Mouse (Mus musculus): ENCODE data around the gene Fbxo36. TPM values are rescaled to one million over a fixed set of nuclear protein-coding genes. Genes with fewer than 3 reads are reported as not detected.

Gene Fbxo36
- polyA plus RNA-seq, 1 experiment from 2014 or later = 10.4 TPM

DNA sequence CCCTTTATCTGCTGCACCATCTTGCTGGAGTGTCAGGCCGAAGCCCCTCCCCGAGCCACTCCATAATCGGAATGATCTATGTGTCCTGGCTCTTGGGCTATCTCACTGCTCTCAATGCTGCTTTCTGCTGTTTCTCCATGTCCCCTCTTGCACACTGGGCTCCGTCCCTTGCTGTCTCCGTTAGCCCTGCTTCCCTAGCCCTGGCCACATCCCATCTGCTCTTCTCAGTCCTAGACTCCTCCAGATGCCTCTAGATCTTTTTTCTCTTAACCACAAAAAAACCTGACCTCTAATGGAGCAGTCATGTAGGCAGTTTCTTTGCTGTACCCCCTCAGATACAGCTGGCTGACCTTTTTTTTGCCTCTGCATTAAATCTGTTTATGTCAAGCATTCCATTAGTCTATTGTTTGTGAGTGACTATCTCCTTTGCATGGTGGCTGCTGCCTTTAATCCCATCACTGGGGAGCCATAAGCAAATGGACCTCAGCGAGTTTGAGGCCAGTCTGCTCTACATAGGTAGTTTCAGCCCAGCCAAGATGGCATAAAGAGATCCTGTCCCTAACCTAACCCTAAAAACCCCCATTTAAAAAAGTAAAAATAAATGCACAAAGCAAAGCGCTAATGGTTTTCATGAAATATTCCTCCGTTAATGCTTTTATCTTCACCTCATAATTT, 49.8 kb downstream of the Fbxo36 start:
- DNase-seq (ENCODE audit: low spot score) = no peak

DNA sequence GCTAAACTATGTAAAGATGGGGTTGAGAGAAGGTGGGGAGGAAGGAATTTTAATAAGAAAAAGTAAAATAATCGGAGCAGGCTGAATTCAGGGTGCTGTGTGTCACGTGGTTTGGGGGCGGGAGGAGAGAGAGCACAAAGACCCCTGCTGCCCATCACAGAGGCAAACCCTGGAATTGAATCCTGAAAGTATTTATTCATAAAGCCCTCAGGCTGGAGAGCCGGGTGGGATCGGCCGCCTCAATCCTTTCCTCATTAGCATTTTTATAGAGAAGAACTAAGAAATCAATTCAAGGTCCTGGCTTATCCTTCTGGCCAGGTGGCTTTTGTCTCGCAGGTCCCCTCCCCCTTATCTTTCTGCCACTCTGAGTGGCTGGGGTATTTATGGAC, 50.4 kb downstream of the Fbxo36 start:
- DNase-seq (ENCODE audit: low spot score) = no peak

DNA sequence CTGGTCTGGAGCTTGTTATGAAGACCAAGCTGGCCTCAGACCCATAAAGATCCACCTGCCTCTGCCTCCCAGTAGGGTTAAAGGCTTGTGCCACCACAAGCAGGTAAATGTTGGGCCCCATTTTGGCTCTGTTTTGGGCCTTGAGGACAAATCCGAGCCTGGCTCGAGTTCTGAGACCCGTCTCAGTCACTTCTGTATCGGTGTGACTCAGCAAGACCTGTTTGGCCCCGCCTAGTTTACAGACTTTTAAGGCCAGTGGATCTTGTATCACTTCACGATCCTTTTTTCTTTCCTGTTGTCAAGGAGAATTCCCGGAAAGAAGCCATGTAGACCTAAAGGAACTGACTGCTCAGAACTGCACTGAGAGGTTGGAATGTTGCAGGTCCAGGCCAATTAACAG, 50.9 kb downstream of the Fbxo36 start:
- DNase-seq (ENCODE audit: low spot score) = no peak

- no peak for DNase-seq (ENCODE audit: low spot score)
These were observed 52.1 kb downstream of the Fbxo36 start for GRCm38 (mm10) chr1:84891746-84892145.

DNA sequence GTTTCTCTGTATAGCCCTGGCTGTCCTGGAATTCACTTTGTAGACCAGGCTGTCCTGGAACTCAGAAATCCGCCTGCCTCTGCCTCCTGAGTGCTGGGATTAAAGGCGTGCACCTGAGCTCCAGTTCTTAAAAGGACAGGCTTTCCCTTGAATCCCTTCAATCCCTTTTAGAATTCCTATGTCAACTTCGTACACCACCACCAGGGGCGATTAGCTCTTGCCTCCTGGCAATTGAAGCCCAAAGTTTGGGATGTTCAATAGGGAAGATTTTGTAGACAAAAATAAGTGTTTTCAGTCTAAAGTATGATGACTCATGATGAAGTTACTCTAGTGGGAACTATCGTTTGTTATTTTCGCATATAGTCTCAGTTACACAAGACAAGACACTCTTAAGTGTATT, 57.7 kb downstream of the Fbxo36 start:
- no peak for DNase-seq (ENCODE audit: low spot score)

DNA sequence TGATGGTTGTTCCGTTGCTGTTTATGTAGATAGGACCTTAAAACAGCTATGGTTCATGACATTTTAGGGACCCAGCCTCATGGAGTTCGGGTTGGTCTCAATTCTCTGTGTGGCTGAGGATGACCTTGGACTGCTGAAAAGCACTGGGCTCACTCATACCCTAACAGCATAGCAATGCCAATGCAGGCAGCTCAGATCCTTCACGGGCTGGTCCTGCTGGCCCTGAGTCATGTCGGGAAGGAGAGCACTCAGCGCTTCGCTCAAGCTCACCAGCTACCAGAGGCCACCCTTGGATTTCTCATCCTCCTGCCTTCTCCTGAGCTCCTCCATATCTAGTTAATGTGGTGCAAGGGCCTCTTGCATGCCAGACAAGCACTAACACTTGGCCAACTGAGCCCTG, 59.5 kb downstream of the Fbxo36 start:
- no peak for DNase-seq (ENCODE audit: low spot score)

- no peak for DNase-seq (ENCODE audit: low spot score)
These were observed 64.8 kb downstream of the Fbxo36 start for GRCm38 (mm10) chr1:84904467-84904866.

GRCm38 (mm10) chr1:84910177-84910804, 70.7 kb downstream of the Fbxo36 start:
- DNase-seq (ENCODE audit: low spot score) = no peak

DNA sequence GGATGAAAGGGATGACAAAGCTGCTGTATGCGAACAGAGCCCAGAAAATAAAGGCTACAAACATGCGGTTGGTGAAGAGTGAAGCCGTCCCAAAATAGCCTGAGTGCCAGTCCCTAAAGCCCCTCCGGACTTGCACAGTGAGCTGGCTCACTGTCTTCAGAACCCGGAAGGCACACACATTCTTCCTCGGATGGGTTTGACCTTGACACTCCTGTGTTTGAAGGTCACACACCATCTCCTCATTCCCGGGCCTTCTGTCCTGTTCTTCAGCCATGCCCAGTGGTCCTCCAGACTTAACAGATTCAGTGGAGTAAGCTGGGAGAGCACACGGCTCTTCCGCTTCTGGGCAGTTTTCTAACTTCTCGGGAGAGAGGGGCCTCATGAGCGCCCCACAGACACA, 72.9 kb downstream of the Fbxo36 start:
- DNase-seq (ENCODE audit: low spot score) = no peak

DNA sequence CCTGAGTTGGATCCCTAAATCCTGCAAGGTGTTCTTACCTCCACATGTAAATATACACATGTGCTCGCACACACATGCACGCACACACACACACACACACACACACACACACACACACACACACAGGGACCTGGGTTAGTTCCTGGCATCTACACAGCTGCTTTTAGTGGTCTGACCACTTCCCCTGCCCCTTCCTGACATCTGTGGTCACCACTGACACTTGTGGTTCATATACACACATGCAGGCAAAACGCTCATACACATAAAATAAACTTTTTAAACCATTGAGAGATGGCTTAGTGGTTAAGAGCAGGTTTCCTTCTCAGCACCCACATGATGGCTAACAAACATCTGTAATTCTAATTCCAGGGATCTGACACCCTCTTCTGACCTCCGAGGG, 75.4 kb downstream of the Fbxo36 start:
- no peak for DNase-seq (ENCODE audit: low spot score)

- DNase-seq (ENCODE audit: low spot score) = no peak
These were observed 79.2 kb downstream of the Fbxo36 start for GRCm38 (mm10) chr1:84918865-84919264.

- no peak for DNase-seq (ENCODE audit: low spot score)
These were observed 83.8 kb downstream of the Fbxo36 start for GRCm38 (mm10) chr1:84923432-84923831.

- no peak for DNase-seq (ENCODE audit: low spot score)
These were observed 84.5 kb downstream of the Fbxo36 start for GRCm38 (mm10) chr1:84924134-84924533.

- no peak for DNase-seq (ENCODE audit: low spot score)
These were observed 86.0 kb downstream of the Fbxo36 start for GRCm38 (mm10) chr1:84925599-84925998.

DNA sequence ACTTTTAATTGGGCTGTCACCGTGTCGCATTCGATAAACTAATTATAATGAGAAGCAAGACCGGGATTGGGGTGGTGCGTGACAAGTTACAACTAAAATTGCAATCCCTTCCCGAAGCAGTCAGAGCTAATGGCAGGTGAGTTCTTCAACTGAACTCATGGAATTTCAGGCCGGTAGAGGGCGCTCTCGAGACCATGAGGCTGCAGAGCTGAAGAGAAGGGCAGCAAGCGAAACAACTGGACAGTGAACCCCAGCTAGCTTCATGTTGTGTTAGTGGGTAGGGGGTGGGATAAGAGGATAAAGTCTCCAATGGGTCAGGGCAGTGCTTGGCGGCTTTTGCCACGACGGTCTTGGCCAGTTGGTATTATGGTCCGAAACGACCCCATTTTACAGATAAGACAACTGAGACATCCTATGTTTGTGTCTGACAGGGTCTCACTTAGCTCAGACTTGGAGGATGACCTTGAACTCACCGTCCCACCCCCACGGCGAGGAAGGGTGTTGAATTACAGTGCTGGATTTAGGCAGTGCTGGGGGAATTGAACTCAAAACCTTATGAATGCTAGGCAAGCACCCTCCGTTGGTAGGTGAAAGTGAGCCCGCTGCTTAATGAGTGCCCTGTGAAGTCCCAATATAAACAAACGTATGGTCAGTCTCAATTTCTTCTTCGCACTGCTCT, 94.0 kb downstream of the Fbxo36 start:
- DNase-seq (ENCODE audit: low spot score) = peak; percentile 37

- no peak for DNase-seq (ENCODE audit: low spot score)
These were observed 94.5 kb downstream of the Fbxo36 start for GRCm38 (mm10) chr1:84934151-84934502.

- DNase-seq (ENCODE audit: low spot score) = no peak
These were observed 95.1 kb downstream of the Fbxo36 start, which contains the start of gene Slc16a14 for GRCm38 (mm10) chr1:84934503-84935333. Slc16a14 (minus strand) TSS chr1:84935134.

DNA sequence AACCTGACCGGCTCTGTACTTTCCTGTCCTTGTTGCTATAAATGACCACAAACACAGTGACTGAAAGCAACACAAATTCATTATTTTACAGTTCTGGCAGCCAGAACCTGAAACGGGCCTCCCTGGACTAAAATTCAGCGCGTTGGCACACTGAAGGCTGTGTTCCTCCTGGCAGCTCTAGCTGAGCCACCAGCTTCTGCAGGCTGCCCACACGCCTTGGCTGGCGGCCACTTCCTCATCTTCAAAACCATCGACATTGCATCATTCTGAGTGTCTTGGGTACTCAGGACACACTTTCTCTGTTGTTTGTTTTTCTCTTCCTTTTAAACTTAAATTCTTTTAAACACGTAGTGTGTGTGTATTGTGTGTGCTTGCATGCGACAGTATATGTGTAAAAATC, 96.0 kb downstream of the Fbxo36 start:
- DNase-seq (ENCODE audit: low spot score) = no peak

DNA sequence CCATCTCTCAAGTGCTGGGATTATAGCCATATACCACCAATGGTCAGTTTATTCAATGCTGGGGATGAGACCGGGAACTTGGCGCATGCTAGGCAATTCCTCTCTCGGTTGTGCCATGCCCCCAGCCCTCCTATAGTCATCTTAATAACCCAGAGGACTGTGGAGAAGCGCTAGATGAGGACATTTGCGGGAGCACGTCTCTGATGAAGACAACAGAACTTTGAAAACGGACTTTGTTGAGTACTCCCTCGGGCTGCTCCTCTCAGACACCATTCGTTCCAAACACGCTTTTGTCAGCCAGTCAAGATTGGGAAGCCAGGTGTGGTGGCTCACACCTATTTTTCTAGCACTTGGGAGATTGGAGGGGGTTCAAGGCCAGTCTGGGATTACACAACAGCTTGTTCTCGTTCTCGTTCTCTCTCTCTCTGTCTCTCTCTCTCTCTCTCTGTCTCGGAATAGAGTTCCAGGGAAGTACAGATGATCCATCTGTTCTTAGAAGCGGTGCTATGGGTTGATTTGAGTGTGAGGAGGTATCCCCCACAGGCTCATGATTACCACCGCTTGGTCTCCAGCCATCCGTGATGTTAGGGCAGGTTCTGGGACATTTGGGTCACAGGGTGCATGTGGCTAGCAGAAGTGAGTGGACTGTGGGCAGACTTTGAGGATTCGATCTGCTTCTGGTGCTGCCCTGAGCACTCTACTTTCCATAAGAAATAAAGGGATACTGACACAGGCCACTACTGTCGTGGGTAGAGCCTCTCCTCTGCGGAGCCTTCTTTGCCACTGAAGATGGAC, 97.3 kb downstream of the Fbxo36 start:
- DNase-seq (ENCODE audit: low spot score) = no peak

GRCm38 (mm10) chr1:84939466-84939865, 99.8 kb downstream of the Fbxo36 start:
- no peak for DNase-seq (ENCODE audit: low spot score)

DNA sequence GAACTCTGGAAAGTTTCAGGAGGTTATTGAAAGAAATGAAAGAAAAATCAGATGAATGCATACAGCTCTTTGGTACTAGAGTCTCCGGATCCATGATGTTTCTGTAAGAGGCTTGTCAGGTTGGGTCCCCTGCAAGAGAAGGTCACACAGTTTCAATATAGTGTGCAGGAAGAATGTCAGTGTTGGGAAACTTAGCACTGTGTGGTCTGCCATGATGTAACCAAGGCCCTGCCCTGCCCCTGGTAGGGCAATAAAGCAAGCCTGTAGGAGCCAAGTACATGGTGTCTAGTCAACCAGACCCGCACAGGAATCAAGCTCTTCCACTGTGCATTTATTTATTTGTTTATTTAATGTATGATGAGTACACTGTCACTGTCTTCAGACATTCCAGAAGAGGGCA, 100.7 kb downstream of the Fbxo36 start:
- no peak for DNase-seq (ENCODE audit: low spot score)

Measured in thymus, postnatal 0 days (tissue).